Mouse (Mus musculus): ENCODE data around the gene Olfr412. TPM values are rescaled to one million over a fixed set of nuclear protein-coding genes. Genes with fewer than 3 reads are reported as not detected.
A peak's percentile ranks its signal among the peaks of the same experiment; 100 is the strongest.

Gene Olfr412
- polyA plus RNA-seq, 1 experiment from 2014 or later: not detected

DNA sequence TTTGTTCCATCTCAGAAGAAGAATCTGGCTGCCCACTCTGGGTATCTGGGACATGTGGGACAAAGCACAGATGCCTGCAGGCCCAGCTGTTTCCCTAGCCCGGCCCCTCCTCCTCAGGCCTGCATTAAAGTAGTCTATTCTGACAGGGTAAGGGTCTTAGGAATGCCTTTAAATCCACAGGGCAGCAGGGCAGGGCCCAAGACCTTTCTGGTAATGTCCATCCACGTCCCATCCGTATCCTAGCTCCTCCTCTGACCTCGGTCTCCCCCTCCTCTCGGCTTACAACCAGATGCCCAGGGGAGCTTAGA lies 47.5 kb downstream of the Olfr412 start:
- Histone ChIP-seq H3K4me2 (replicated peaks; ENCODE audit: low read depth, low read length) (no peak overlapping the region), H3K27ac (ENCODE audit: low read depth, low read length) (peak overlapping the region; percentile 7; the same call in 1 of the 2 replicates), H3K9ac (ENCODE audit: low read depth, low read length) (no peak overlapping the region), H3K4me1 (ENCODE audit: control insufficient read depth, insufficient read depth, low read length) (peaks cover 25% of the 10 kb centered on the region), H3K27me3 (ENCODE audit: control insufficient read depth, insufficient read depth, low read length) (no peaks in the 10 kb centered on the region), H3K4me3 (ENCODE audit: low read length) (no peak overlapping the region), H3K9me3 (ENCODE audit: control insufficient read depth, low read length) (no peaks in the 10 kb centered on the region), H3K36me3 (ENCODE audit: control insufficient read depth, insufficient read depth, low read length) (no peaks in the 10 kb centered on the region)
- 51% methylated on average over 5 of the region's 5 CpGs for WGBS
- no peak for ATAC-seq (ENCODE audit: low FRiP score, low TSS enrichment)

DNA sequence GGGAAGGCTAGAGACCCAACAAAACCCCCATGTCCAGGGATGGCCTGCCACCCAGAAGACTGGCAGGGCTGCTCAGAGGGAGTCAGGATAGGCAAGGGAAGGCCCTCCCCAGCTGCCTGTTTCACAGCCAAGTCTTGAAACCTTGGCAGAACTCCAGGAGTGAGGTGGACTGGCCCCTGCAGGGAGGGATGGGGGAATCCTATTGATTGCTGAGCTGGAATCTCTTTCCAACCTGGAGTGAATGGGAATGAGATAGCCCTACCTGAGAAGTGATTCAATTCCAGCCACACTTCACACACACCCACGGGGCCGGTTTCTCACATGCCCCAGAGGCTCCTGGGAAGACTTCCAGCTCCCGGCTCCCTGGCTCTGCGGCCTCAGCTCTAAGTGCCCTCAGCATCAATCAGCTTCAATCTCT lies 47.9 kb downstream of the Olfr412 start:
- 58% methylated on average over 4 of the region's 4 CpGs for WGBS
- H3K9ac ChIP-seq (ENCODE audit: low read depth, low read length): no peak overlapping the region
- no peaks in the 10 kb centered on the region for H3K27me3 ChIP-seq (ENCODE audit: control insufficient read depth, insufficient read depth, low read length)
- H3K27ac ChIP-seq (ENCODE audit: low read depth, low read length): no peak overlapping the region
- peaks cover 25% of the 10 kb centered on the region for H3K4me1 ChIP-seq (ENCODE audit: control insufficient read depth, insufficient read depth, low read length)
- ATAC-seq (ENCODE audit: low FRiP score, low TSS enrichment): peak; percentile 43; the same call in 1 of the 2 replicates
- no peaks in the 10 kb centered on the region for H3K36me3 ChIP-seq (ENCODE audit: control insufficient read depth, insufficient read depth, low read length)
- H3K9me3 ChIP-seq (ENCODE audit: control insufficient read depth, low read length): no peaks in the 10 kb centered on the region
- H3K4me3 ChIP-seq (ENCODE audit: low read length): no peak overlapping the region
- no peak overlapping the region for H3K4me2 ChIP-seq (replicated peaks; ENCODE audit: low read depth, low read length)

- no peaks in the 10 kb centered on the region for H3K36me3 ChIP-seq (ENCODE audit: control insufficient read depth, insufficient read depth, low read length)
- H3K27me3 ChIP-seq (ENCODE audit: control insufficient read depth, insufficient read depth, low read length): no peaks in the 10 kb centered on the region
- ATAC-seq (ENCODE audit: low FRiP score, low TSS enrichment): no peak
- no peak overlapping the region for H3K9ac ChIP-seq (ENCODE audit: low read depth, low read length)
- 71% methylated on average over 3 of the region's 3 CpGs for WGBS
- no peak overlapping the region for H3K4me2 ChIP-seq (replicated peaks; ENCODE audit: low read depth, low read length)
- peaks cover 25% of the 10 kb centered on the region for H3K4me1 ChIP-seq (ENCODE audit: control insufficient read depth, insufficient read depth, low read length)
- no peak overlapping the region for H3K27ac ChIP-seq (ENCODE audit: low read depth, low read length)
- no peaks in the 10 kb centered on the region for H3K9me3 ChIP-seq (ENCODE audit: control insufficient read depth, low read length)
- H3K4me3 ChIP-seq (ENCODE audit: low read length): no peak overlapping the region
These were observed 50.1 kb downstream of the Olfr412 start for GRCm38 (mm10) chr11:74411943-74412342.

GRCm38 (mm10) chr11:74412462-74412861 lies 50.6 kb downstream of the Olfr412 start:
- peaks cover 25% of the 10 kb centered on the region for H3K4me1 ChIP-seq (ENCODE audit: control insufficient read depth, insufficient read depth, low read length)
- no peak overlapping the region for H3K9ac ChIP-seq (ENCODE audit: low read depth, low read length)
- no peaks in the 10 kb centered on the region for H3K9me3 ChIP-seq (ENCODE audit: control insufficient read depth, low read length)
- H3K27ac ChIP-seq (ENCODE audit: low read depth, low read length): no peak overlapping the region
- no peak for ATAC-seq (ENCODE audit: low FRiP score, low TSS enrichment)
- no peaks in the 10 kb centered on the region for H3K36me3 ChIP-seq (ENCODE audit: control insufficient read depth, insufficient read depth, low read length)
- WGBS: 75% methylated on average over 3 of the region's 3 CpGs
- H3K4me3 ChIP-seq (ENCODE audit: low read length): no peak overlapping the region
- H3K4me2 ChIP-seq (replicated peaks; ENCODE audit: low read depth, low read length): no peak overlapping the region
- H3K27me3 ChIP-seq (ENCODE audit: control insufficient read depth, insufficient read depth, low read length): no peaks in the 10 kb centered on the region

- 73% methylated on average over 3 of the region's 3 CpGs for WGBS
- H3K27ac ChIP-seq (ENCODE audit: low read depth, low read length): no peak overlapping the region
- no peak overlapping the region for H3K4me3 ChIP-seq (ENCODE audit: low read length)
These were observed 51.6 kb downstream of the Olfr412 start for GRCm38 (mm10) chr11:74413449-74413972.

DNA sequence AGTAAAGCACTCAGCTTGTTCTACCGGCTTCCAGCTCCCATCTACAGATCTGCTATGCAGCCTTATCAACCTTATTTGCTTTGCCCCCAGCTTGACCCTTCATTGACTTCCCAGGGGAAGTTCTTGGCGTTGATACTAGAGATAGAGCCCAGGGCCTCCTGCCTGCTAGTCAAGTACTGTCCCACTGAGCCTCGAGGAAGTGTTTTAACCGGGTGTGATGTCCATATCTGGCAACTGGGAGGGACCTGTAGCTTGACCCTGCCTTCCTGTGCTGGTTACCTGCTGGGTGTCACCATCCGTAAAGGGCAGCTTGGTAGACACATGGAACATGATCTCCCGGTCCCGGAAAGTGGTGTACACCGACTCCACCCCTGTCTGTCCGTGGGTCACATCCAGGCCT lies 52.2 kb downstream of the Olfr412 start:
- Histone ChIP-seq H3K4me3 (ENCODE audit: low read length) (no peak overlapping the region), H3K4me1 (ENCODE audit: control insufficient read depth, insufficient read depth, low read length) (peaks cover 11% of the 10 kb centered on the region), H3K4me2 (replicated peaks; ENCODE audit: low read depth, low read length) (no peak overlapping the region), H3K27me3 (ENCODE audit: control insufficient read depth, insufficient read depth, low read length) (no peaks in the 10 kb centered on the region), H3K27ac (ENCODE audit: low read depth, low read length) (no peak overlapping the region), H3K9me3 (ENCODE audit: control insufficient read depth, low read length) (no peaks in the 10 kb centered on the region), H3K36me3 (ENCODE audit: control insufficient read depth, insufficient read depth, low read length) (no peaks in the 10 kb centered on the region), H3K9ac (ENCODE audit: low read depth, low read length) (no peak overlapping the region)
- WGBS: 52% methylated on average over 9 of the region's 9 CpGs
- no peak for ATAC-seq (ENCODE audit: low FRiP score, low TSS enrichment)

More at GRCm38 (mm10) chr11:74413449-74413972, 51.6 kb downstream of the Olfr412 start:
- no peak for ATAC-seq (ENCODE audit: low FRiP score, low TSS enrichment)
- Histone ChIP-seq H3K9me3 (ENCODE audit: control insufficient read depth, low read length) (no peaks in the 10 kb centered on the region), H3K4me2 (replicated peaks; ENCODE audit: low read depth, low read length) (no peak overlapping the region), H3K27me3 (ENCODE audit: control insufficient read depth, insufficient read depth, low read length) (no peaks in the 10 kb centered on the region), H3K36me3 (ENCODE audit: control insufficient read depth, insufficient read depth, low read length) (no peaks in the 10 kb centered on the region), H3K9ac (ENCODE audit: low read depth, low read length) (no peak overlapping the region), H3K4me1 (ENCODE audit: control insufficient read depth, insufficient read depth, low read length) (peaks cover 17% of the 10 kb centered on the region)

GRCm38 (mm10) chr11:74415736-74416135 lies 53.9 kb downstream of the Olfr412 start:
- WGBS: 77% methylated on average over 12 of the region's 12 CpGs
- no peak overlapping the region for H3K4me3 ChIP-seq (ENCODE audit: low read length)
- H3K36me3 ChIP-seq (ENCODE audit: control insufficient read depth, insufficient read depth, low read length): no peaks in the 10 kb centered on the region
- no peaks in the 10 kb centered on the region for H3K27me3 ChIP-seq (ENCODE audit: control insufficient read depth, insufficient read depth, low read length)
- H3K4me2 ChIP-seq (replicated peaks; ENCODE audit: low read depth, low read length): no peak overlapping the region
- no peak for ATAC-seq (ENCODE audit: low FRiP score, low TSS enrichment)
- H3K9me3 ChIP-seq (ENCODE audit: control insufficient read depth, low read length): no peaks in the 10 kb centered on the region
- H3K9ac ChIP-seq (ENCODE audit: low read depth, low read length): no peak overlapping the region
- no peak overlapping the region for H3K27ac ChIP-seq (ENCODE audit: low read depth, low read length)
- H3K4me1 ChIP-seq (ENCODE audit: control insufficient read depth, insufficient read depth, low read length): no peaks in the 10 kb centered on the region

Other genes with a start within 250 kb of the Olfr412 start
- not detected in 2 replicates for gene Olfr401, start 248.4 kb upstream of the Olfr412 start, polyA plus RNA-seq (2014; fragmentation: Nextera tagmentation; extraction: Ambion mirVana)
- not detected in 2 replicates for gene Olfr402, start 208.5 kb upstream of the Olfr412 start, polyA plus RNA-seq (2014; fragmentation: Nextera tagmentation; extraction: Ambion mirVana)
- gene Olfr403, start 175.8 kb upstream of the Olfr412 start, polyA plus RNA-seq (2014; fragmentation: Nextera tagmentation; extraction: Ambion mirVana): not detected in 2 replicates
- not detected in 2 replicates for gene Olfr43, start 150.7 kb upstream of the Olfr412 start, polyA plus RNA-seq (2014; fragmentation: Nextera tagmentation; extraction: Ambion mirVana)
- not detected in 2 replicates for gene Olfr406, start 102.3 kb upstream of the Olfr412 start, polyA plus RNA-seq (2014; fragmentation: Nextera tagmentation; extraction: Ambion mirVana)
- gene Olfr59, start 78.3 kb upstream of the Olfr412 start, polyA plus RNA-seq (2014; fragmentation: Nextera tagmentation; extraction: Ambion mirVana): not detected in 2 replicates
- not detected in 2 replicates for gene Olfr410, start 24.0 kb upstream of the Olfr412 start, polyA plus RNA-seq (2014; fragmentation: Nextera tagmentation; extraction: Ambion mirVana)
- gene Olfr411, start 9.4 kb upstream of the Olfr412 start, polyA plus RNA-seq (2014; fragmentation: Nextera tagmentation; extraction: Ambion mirVana): not detected in 2 replicates
- gene Rap1gap2, start 248.8 kb downstream of the Olfr412 start, polyA plus RNA-seq (2014; fragmentation: Nextera tagmentation; extraction: Ambion mirVana): 4.1 and 5.0 TPM in 2 replicates